Mouse (Mus musculus) CH12.LX (cell line): ENCODE results near the gene Idh3a.

Source experiments
- ETS1 ChIP-seq: conservative IDR thresholded peaks from 2 replicates; pipeline ENCODE4 v1.6.1; 2012; ENCODE audit warnings: low read depth, mild to moderate bottlenecking, inconsistent platforms, low read length, improper control_type of control experiment, moderate library complexity
- HCFC1 ChIP-seq: IDR thresholded peaks from 2 replicates; pipeline ENCODE4 v1.6.1; 2012; ENCODE audit warnings: low read depth, mild to moderate bottlenecking, inconsistent platforms, low read length, improper control_type of control experiment
- MXI1 ChIP-seq: IDR thresholded peaks from 2 replicates; pipeline ENCODE4 v1.6.1; 2011; ENCODE audit warnings: mild to moderate bottlenecking, low read depth, low read length, improper control_type of control experiment
- POLR2A ChIP-seq: IDR thresholded peaks from 2 replicates; pipeline ENCODE4 v1.6.1; 2011; ENCODE audit warnings: low read depth, mild to moderate bottlenecking, improper control_type of control experiment, low read length

DNA sequence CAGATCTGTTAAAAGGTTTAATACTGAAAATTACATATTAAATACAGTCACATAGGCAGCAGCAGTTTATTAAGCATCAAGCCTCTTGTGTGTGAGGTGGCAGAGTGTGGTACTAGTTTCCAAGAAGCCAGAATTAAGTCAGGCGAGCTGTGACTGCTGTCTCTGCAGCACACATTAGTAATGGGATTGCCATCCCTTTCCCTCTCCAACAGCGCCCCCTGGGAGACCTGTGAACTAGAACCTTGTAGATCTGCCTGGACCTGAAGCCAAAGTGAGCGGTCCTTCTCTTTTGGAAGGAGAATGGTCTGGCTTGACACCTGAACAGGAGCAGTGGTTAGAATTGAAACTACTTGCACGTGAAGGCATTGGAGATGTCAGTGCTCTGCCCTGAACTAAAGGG is 18.8 kb downstream of the Idh3a start:
- TF ChIP-seq ETS1: no peak
- no peak for TF ChIP-seq POLR2A
- no peak for TF ChIP-seq HCFC1
- no peak for TF ChIP-seq MXI1
